Mouse (Mus musculus) liver, embryonic 14.5 days (tissue): Measurements from ENCODE around the gene Gm4737. TPM values are rescaled to one million over a fixed set of nuclear protein-coding genes. Genes with fewer than 3 reads are reported as not detected.

ENCODE experiments used
- ATAC-seq: fragments of 200-750 bp; cut with Nextera tagmentation; 2 replicates; pipeline ENCODE4 v1.8.0; 2017; ENCODE audit warnings: moderate number of reproducible peaks, mild to moderate bottlenecking, moderate library complexity; ENCODE audit not compliant: insufficient read depth
- DNase-seq, 3 experiments: peaks; one replicate each; pipeline ENCODE4 v3.0.0-alpha.2; 2012 to 2013; ENCODE audit warnings: low read depth in 3 of 3, low spot score in 3 of 3
- H3K27ac ChIP-seq: fragments of 300-500 bp; sonication (generic); 2 replicates; pipeline ENCODE4 v1.5.1; 2014; ENCODE audit warnings: moderate library complexity, mild to moderate bottlenecking, control low read depth, inconsistent platforms
- H3K27me3 ChIP-seq: fragments of 300-500 bp; sonication (generic); 2 replicates; pipeline ENCODE4 v1.6.1; 2014; ENCODE audit warnings: mild to moderate bottlenecking, low read length, moderate library complexity; ENCODE audit not compliant: control insufficient read depth, insufficient read depth
- H3K36me3 ChIP-seq: fragments of 300-500 bp; sonication (generic); replicated peaks from 2 replicates; pipeline ENCODE4 v1.6.1; 2014; ENCODE audit warnings: low read depth; ENCODE audit not compliant: control insufficient read depth, insufficient read depth
- H3K4me1 ChIP-seq, 2 experiments: fragments of 200-500 bp in 1 of 2; fragments of 300-500 bp in 1 of 2; sonication (generic) in 1 of 2; replicated peaks; 2 replicates each; pipeline ENCODE4 v1.6.1; 2012 to 2014; ENCODE audit warnings: antibody characterized with exemption in 1 of 2, inconsistent platforms in 1 of 2, low read length in 1 of 2; ENCODE audit not compliant: control insufficient read depth in 2 of 2, insufficient read depth in 2 of 2
- H3K4me2 ChIP-seq: fragments of 300-500 bp; sonication (generic); 2 replicates; pipeline ENCODE4 v1.6.1; 2014; ENCODE audit warnings: low read depth, mild to moderate bottlenecking, control low read depth, moderate library complexity
- H3K4me3 ChIP-seq, 2 experiments: fragments of 200-500 bp in 1 of 2; fragments of 300-500 bp in 1 of 2; sonication (generic) in 1 of 2; 2 replicates each; pipeline ENCODE4 v1.5.1; 2012 to 2014; ENCODE audit warnings: low read depth in 2 of 2, low read length in 2 of 2, mild to moderate bottlenecking in 2 of 2, control low read depth in 1 of 2, inconsistent platforms in 1 of 2, moderate library complexity in 1 of 2; ENCODE audit not compliant: insufficient read depth in 1 of 2
- H3K9ac ChIP-seq: fragments of 300-500 bp; sonication (generic); replicated peaks from 2 replicates; pipeline ENCODE4 v1.6.1; 2014; ENCODE audit warnings: mild to moderate bottlenecking, control low read depth, moderate library complexity
- H3K9me3 ChIP-seq: fragments of 300-500 bp; sonication (generic); 2 replicates; pipeline ENCODE4 v1.6.1; 2016; ENCODE audit warnings: low read length, mixed read lengths; ENCODE audit not compliant: control insufficient read depth
- CTCF ChIP-seq: IDR thresholded peaks from 2 replicates; pipeline ENCODE4 v1.5.1; 2016; ENCODE audit warnings: antibody characterized with exemption, low read depth, control low read depth
- EP300 ChIP-seq: IDR thresholded peaks from 2 replicates; pipeline ENCODE4 v1.6.1; 2016; ENCODE audit warnings: antibody characterized with exemption, low read depth
- WGBS: fragments of 180-500 bp; shearing (Covaris S2); extraction: QIAGEN DNeasy Blood & Tissue Kit; methylation state at CpG from one replicate; pipeline ENCODE4 v1.1.7; 2014; ENCODE audit not compliant: insufficient replicate concordance; 5-methylcytosine and 5-hydroxymethylcytosine counted together
- polyA plus RNA-seq, 2 experiments: library from polyadenylated mRNA; depleted of rRNA in 1 of 2; stranded (reverse) in 1 of 2; unstranded in 1 of 2; fragments of >200 nt; fragmentation: Nextera tagmentation in 1 of 2; extraction: Ambion mirVana in 1 of 2; gene quantifications; 2 replicates each; pipeline versions ENCODE4 v1.2.1 to v1.2.3; 2012 to 2014

The Gm4737 gene
- polyA plus RNA-seq, 2 experiments: 2.6 to 5.5 TPM

GRCm38 (mm10) chr16:46166971-46167370, 12.1 kb upstream of the Gm4737 start:
- H3K36me3 ChIP-seq: no peaks in the 10 kb centered on the region
- no peaks in the 10 kb centered on the region for H3K9me3 ChIP-seq
- ATAC-seq (no peak), DNase-seq (no peak)
- H3K9ac ChIP-seq: no peak overlapping the region
- H3K4me3 ChIP-seq: no peak overlapping the region
- no peaks in the 10 kb centered on the region for H3K4me1 ChIP-seq
- WGBS: 55% methylated on average over 3 of the region's 3 CpGs
- H3K4me2 ChIP-seq: no peak overlapping the region
- TF ChIP-seq CTCF (no peak), EP300 (no peak)
- no peaks in the 10 kb centered on the region for H3K27me3 ChIP-seq
- H3K27ac ChIP-seq: no peak overlapping the region

GRCm38 (mm10) chr16:46165305-46165704, 10.4 kb upstream of the Gm4737 start:
- H3K36me3 ChIP-seq: no peaks in the 10 kb centered on the region
- TF ChIP-seq CTCF (no peak), EP300 (no peak)
- no peak overlapping the region for H3K27ac ChIP-seq
- H3K4me3 ChIP-seq: no peak overlapping the region
- no peaks in the 10 kb centered on the region for H3K9me3 ChIP-seq
- H3K27me3 ChIP-seq: no peaks in the 10 kb centered on the region
- no peaks in the 10 kb centered on the region for H3K4me1 ChIP-seq
- DNase-seq (no peak), ATAC-seq (no peak)
- H3K4me2 ChIP-seq: no peak overlapping the region
- 66% methylated on average over 4 of the region's 4 CpGs for WGBS
- H3K9ac ChIP-seq: no peak overlapping the region

- Histone ChIP-seq H3K4me2 (no peak overlapping the region), H3K9me3 (no peaks in the 10 kb centered on the region), H3K27me3 (no peaks in the 10 kb centered on the region), H3K27ac (no peak overlapping the region), H3K4me1 (no peaks in the 10 kb centered on the region), H3K9ac (no peak overlapping the region), H3K4me3 (no peak overlapping the region), H3K36me3 (no peaks in the 10 kb centered on the region)
- DNase-seq: no peak
- ATAC-seq: no peak
- TF ChIP-seq EP300 (no peak), CTCF (no peak)
Observed at GRCm38 (mm10) chr16:46151141-46151540, 3.7 kb downstream of the Gm4737 start.

- DNase-seq (no peak), ATAC-seq (no peak)
- TF ChIP-seq EP300: no peak
- TF ChIP-seq CTCF: no peak
- Histone ChIP-seq H3K9ac (no peak overlapping the region), H3K4me3 (no peak overlapping the region), H3K27ac (no peak overlapping the region), H3K36me3 (no peaks in the 10 kb centered on the region), H3K9me3 (no peaks in the 10 kb centered on the region), H3K4me1 (no peaks in the 10 kb centered on the region), H3K4me2 (no peak overlapping the region), H3K27me3 (no peaks in the 10 kb centered on the region)
- WGBS: 26% methylated on average over 3 of the region's 3 CpGs
Observed at GRCm38 (mm10) chr16:46148661-46149341, 6.1 kb downstream of the Gm4737 start.

GRCm38 (mm10) chr16:46146962-46147361, 7.9 kb downstream of the Gm4737 start:
- no peak for TF ChIP-seq CTCF
- TF ChIP-seq EP300: no peak
- Histone ChIP-seq H3K9ac (no peak overlapping the region), H3K4me3 (no peak overlapping the region), H3K27me3 (no peaks in the 10 kb centered on the region), H3K9me3 (no peaks in the 10 kb centered on the region), H3K27ac (no peak overlapping the region), H3K4me1 (no peaks in the 10 kb centered on the region), H3K36me3 (no peaks in the 10 kb centered on the region), H3K4me2 (no peak overlapping the region)
- DNase-seq: no peak
- WGBS: 66% methylated on average over 3 of the region's 3 CpGs
- no peak for ATAC-seq
